Comparison of ENCODE assay signal across 22 mouse cellular contexts in genomic region chr3:133514290-133514689, GRCm38 (mm10). TPM values are rescaled to one million over a fixed set of nuclear protein-coding genes. Genes with fewer than 3 reads are reported as not detected.
A peak's percentile ranks its signal among the peaks of the same experiment; 100 is the strongest.
DNase-seq lines count a peak whose midpoint lies in the region; ATAC-seq and TF ChIP-seq lines count a peak whose summit lies in the region.
"Had no signal": no experiment of that assay in that cellular context is flagged by ENCODE, and none has a peak within 500 bp of the region (broad histone marks: within the 10 kb centered on the region; RNA-seq: fewer than 3 reads in every experiment).

No protein-coding gene starts in this region.

- H3K36me3 ChIP-seq in kidney, embryonic 14.5 days (ENCODE audit: control insufficient read depth, insufficient read depth, low read length) = peaks cover 12% of the 10 kb centered on the region; the same call in 1 of the 2 replicates
- peaks cover 68 to 89% of the 10 kb centered on the region in 2 experiments for H3K36me3 ChIP-seq in CH12.LX (replicated peaks in 1 of 2; ENCODE audit: control insufficient read depth in 1 of 2, insufficient read depth in 1 of 2, low read length in 1 of 2)
- H3K36me3 ChIP-seq in intestine, embryonic 15.5 days = 0 out of 2 replicates have a peak, but pooled peaks cover 7% of the 10 kb centered on the region

- H3K27me3 ChIP-seq in kidney, embryonic 14.5 days (ENCODE audit: control insufficient read depth, insufficient read depth, low read length) = no peaks in the 10 kb centered on the region
- H3K27me3 ChIP-seq in CH12.LX (replicated peaks) = no peaks in the 10 kb centered on the region
- no peaks in the 10 kb centered on the region for H3K27me3 ChIP-seq in intestine, embryonic 15.5 days (replicated peaks)
- H3K27me3 ChIP-seq: forebrain, embryonic 13.5 days; heart, embryonic 13.5 days; hindbrain, embryonic 13.5 days had no signal

- peak; percentile 32 for DNase-seq in kidney, adult 11 months
- DNase-seq in CH12.LX (ENCODE audit: extremely low read depth) = no peak
- DNase-seq in kidney, postnatal 14 days = peak; percentile 38
- no peak for DNase-seq in layer of hippocampus, adult 18-20 months (ENCODE audit: low spot score in 2 of 2)
- no peak for DNase-seq in gastrocnemius, postnatal 14 days
- DNase-seq in spleen, adult 18-20 months = no peak
- DNase-seq: adrenal gland, postnatal 10 days; B cell, adult 2 months; cerebellum, adult 11 months; cerebellum, adult 8-10 months; cerebellum, postnatal 25 days; gastrocnemius, adult 2 months; gastrocnemius, postnatal 36 days; heart, adult 11 months; heart, postnatal 4 days had no signal

- H3K4me2 ChIP-seq in kidney, embryonic 14.5 days (replicated peaks; ENCODE audit: low read depth, low read length) = no peak overlapping the region
- no peak overlapping the region for H3K4me2 ChIP-seq in CH12.LX (ENCODE audit: insufficient read depth, low read depth, poor library complexity, severe bottlenecking)
- no peak overlapping the region for H3K4me2 ChIP-seq in intestine, embryonic 15.5 days (replicated peaks)
- H3K4me2 ChIP-seq: forebrain, embryonic 13.5 days; heart, embryonic 13.5 days; hindbrain, embryonic 13.5 days had no signal

- H3K9me3 ChIP-seq in kidney, embryonic 14.5 days (ENCODE audit: control insufficient read depth, low read length) = no peaks in the 10 kb centered on the region
- no peaks in the 10 kb centered on the region for H3K9me3 ChIP-seq in CH12.LX (replicated peaks; ENCODE audit: low read length)
- H3K9me3 ChIP-seq in intestine, embryonic 15.5 days = no peaks in the 10 kb centered on the region
- H3K9me3 ChIP-seq: embryonic facial prominence, embryonic 10.5 days; forebrain, embryonic 13.5 days; heart, embryonic 13.5 days; hindbrain, embryonic 13.5 days had no signal

- no peak for TF ChIP-seq CTCF in CH12.LX (conservative IDR thresholded peaks at IDR 0.05 in 1 of 2, IDR thresholded peaks at IDR 0.05 in 1 of 2; ENCODE audit: low read depth in 2 of 2, low read length in 2 of 2)

- ATAC-seq in kidney, embryonic 14.5 days (ENCODE audit: low FRiP score, low TSS enrichment) = no peak
- ATAC-seq in intestine, embryonic 15.5 days = peak; percentile 30; the same call in 1 of the 2 replicates
- ATAC-seq: forebrain, embryonic 13.5 days; hindbrain, postnatal 0 days had no signal

- H3K27ac ChIP-seq in kidney, embryonic 14.5 days (ENCODE audit: low read depth, low read length) = no peak overlapping the region
- no peak overlapping the region for H3K27ac ChIP-seq in CH12.LX (ENCODE audit: insufficient read depth, low read depth)
- no peak overlapping the region for H3K27ac ChIP-seq in intestine, embryonic 15.5 days
- H3K27ac ChIP-seq: embryonic facial prominence, embryonic 10.5 days; forebrain, embryonic 13.5 days; gastrocnemius, adult 2 months; heart, embryonic 13.5 days; hindbrain, embryonic 13.5 days; hindbrain, postnatal 0 days had no signal

- H3K4me1 ChIP-seq in kidney, embryonic 14.5 days (ENCODE audit: control insufficient read depth, insufficient read depth, low read length) = no peaks in the 10 kb centered on the region
- H3K4me1 ChIP-seq in CH12.LX (ENCODE audit: control insufficient read depth in 1 of 2, insufficient read depth in 2 of 2) = peaks cover 4 to 34% of the 10 kb centered on the region in 2 experiments; a peak in 3 of 4 replicates
- no peaks in the 10 kb centered on the region for H3K4me1 ChIP-seq in intestine, embryonic 15.5 days (replicated peaks)
- H3K4me1 ChIP-seq: embryonic facial prominence, embryonic 10.5 days had no signal

- TF ChIP-seq RAD21 in CH12.LX (IDR thresholded peaks at IDR 0.05; ENCODE audit: low read depth, low read length) = no peak

- peaks cover 84% of the 10 kb centered on the region for H3K79me2 ChIP-seq in CH12.LX (replicated peaks; ENCODE audit: control insufficient read depth, extremely low read depth, insufficient read depth, poor library complexity, severe bottlenecking)

- 97% methylated on average over 12 of the region's 12 CpGs for WGBS in kidney, embryonic 14.5 days
- 91% methylated on average over 12 of the region's 12 CpGs for WGBS in intestine, embryonic 15.5 days

- no peak overlapping the region for H3K4me3 ChIP-seq in kidney, embryonic 14.5 days (ENCODE audit: low read length)
- no peak overlapping the region for H3K4me3 ChIP-seq in CH12.LX (replicated peaks in 1 of 3; ENCODE audit: low read depth in 2 of 3, low read length in 2 of 3, poor library complexity in 1 of 3)
- H3K4me3 ChIP-seq in intestine, embryonic 15.5 days (replicated peaks) = no peak overlapping the region
- H3K4me3 ChIP-seq: embryonic facial prominence, embryonic 10.5 days; forebrain, embryonic 13.5 days; gastrocnemius, adult 2 months; heart, embryonic 13.5 days; hindbrain, embryonic 13.5 days had no signal

- intact Hi-C loops in gastrocnemius, postnatal 14 days (cut with DNase I; ENCODE audit: low total_unique reads) = no loop called here

- dilution Hi-C loops in CH12.LX (cut with MboI; ENCODE audit: extremely low pct_ligation_motif_present, extremely low pct_unique_long_range_greater_than_20kb, low sequenced_read_pairs) = no loop called here

- TF ChIP-seq POLR2A in CH12.LX (IDR thresholded peaks at IDR 0.05; ENCODE audit: low read depth, low read length) = no peak

- TF ChIP-seq EP300 in CH12.LX (IDR thresholded peaks at IDR 0.05; ENCODE audit: low read length) = no peak

- H3K9ac ChIP-seq in kidney, embryonic 14.5 days (ENCODE audit: low read depth, low read length) = no peak overlapping the region
- no peak overlapping the region for H3K9ac ChIP-seq in CH12.LX (ENCODE audit: insufficient read depth, low read depth)
- no peak overlapping the region for H3K9ac ChIP-seq in intestine, embryonic 15.5 days
- H3K9ac ChIP-seq: forebrain, embryonic 13.5 days; heart, embryonic 13.5 days; hindbrain, embryonic 13.5 days had no signal

- in situ Hi-C loops in CH12.LX (cut with MboI; ENCODE audit: low pct_ligation_motif_present, low pct_unique_long_range_greater_than_20kb, low sequenced_read_pairs) = no loop called here

TF ChIP-seq in CH12.LX, 34 proteins besides CTCF, POLR2A, EP300 and RAD21:
- TF ChIP-seq USF1 (IDR thresholded peaks at IDR 0.05; ENCODE audit: low read depth, low read length) (no peak), MAX (IDR thresholded peaks at IDR 0.05; ENCODE audit: low read length) (no peak), ZC3H11A (IDR thresholded peaks at IDR 0.05; ENCODE audit: low read depth, low read length) (no peak), UBTF (IDR thresholded peaks at IDR 0.05; ENCODE audit: low read depth, low read length) (no peak), MXI1 (IDR thresholded peaks at IDR 0.05; ENCODE audit: low read depth, low read length) (no peak), ZKSCAN1 (IDR thresholded peaks at IDR 0.05; ENCODE audit: borderline replicate concordance, low read depth, low read length) (no peak), ZMIZ1 (IDR thresholded peaks at IDR 0.05; ENCODE audit: low read depth, low read length) (no peak), NELFE (IDR thresholded peaks at IDR 0.05; ENCODE audit: low read depth, low read length) (no peak), POLR2AphosphoS2 (IDR thresholded peaks at IDR 0.05; ENCODE audit: low read depth, low read length) (peak; percentile 34; the same call in 1 of the 2 replicates)
TF ChIP-seq in CH12.LX: peak in this region for 1.

RNA-seq across cellular contexts. Expression of gene Tet2, which starts 30.6 kb away (rescaled TPM):
- polyA plus RNA-seq in kidney, embryonic 14.5 days (2014; fragmentation: Nextera tagmentation; extraction: Ambion mirVana) = 20.2 and 24.8 TPM in 2 replicates
- total RNA-seq in CH12.LX (2012; rRNA removed) = 59.1 and 78.5 TPM in 2 replicates
- total RNA-seq in CH12.LX (2014; rRNA removed) = 49.7 and 51.3 TPM in 2 replicates
- 38.5 and 39.6 TPM in 2 replicates for polyA plus RNA-seq in CH12.LX (2012; ENCODE audit: insufficient read length, low read depth)
- 13.6 and 15.0 TPM in 2 replicates for polyA plus RNA-seq in intestine, embryonic 15.5 days (2015; fragmentation: Nextera tagmentation; extraction: Ambion mirVana)
- 10 to 100 TPM; 38.3 to 39.7 TPM for total RNA-seq in layer of hippocampus, adult 18-20 months (2021)
- 10 to 100 TPM; 32.1 to 34.3 TPM for total RNA-seq in gastrocnemius, postnatal 14 days (2021)

Comparison
In these comparisons a context has a peak if more than half of its experiments do, and no peak if none do; other contexts are left out.
1. DNase-seq: peak in kidney, adult 11 months (single experiment) and kidney, postnatal 14 days (single experiment); none in CH12.LX (single experiment), layer of hippocampus, adult 18-20 months (0 of 2), gastrocnemius, postnatal 14 days (single experiment) and spleen, adult 18-20 months (0 of 2).